Mouse (Mus musculus) CH12.LX (cell line): ENCODE results near the gene Serpina3b. TPM values are rescaled to one million over a fixed set of nuclear protein-coding genes. Genes with fewer than 3 reads are reported as not detected.

Experiments used
- DNase-seq: peaks from one replicate; pipeline ENCODE4 v3.0.0-alpha.2; 2013; ENCODE audit errors: extremely low read depth
- H3K27ac ChIP-seq: 2 replicates; pipeline ENCODE4 v1.5.1; 2012; ENCODE audit warnings: low read depth, mild to moderate bottlenecking, control low read depth, moderate library complexity; ENCODE audit not compliant: insufficient read depth
- H3K27me3 ChIP-seq: replicated peaks from 2 replicates; pipeline ENCODE3; 2012; ENCODE audit warnings: inconsistent platforms
- H3K36me3 ChIP-seq, 2 experiments: replicated peaks in 1 of 2; 2 replicates each; pipeline versions ENCODE3 to v1.6.1; 2012; ENCODE audit warnings: inconsistent platforms in 1 of 2, low read length in 1 of 2, mild to moderate bottlenecking in 1 of 2, mixed read lengths in 1 of 2, moderate library complexity in 1 of 2; ENCODE audit not compliant: control insufficient read depth in 1 of 2, insufficient read depth in 1 of 2
- H3K4me1 ChIP-seq, 2 experiments: 2 replicates each; pipeline ENCODE4 v1.6.1; 2012; ENCODE audit warnings: inconsistent platforms in 1 of 2, moderate library complexity in 1 of 2; ENCODE audit not compliant: insufficient read depth in 2 of 2, control insufficient read depth in 1 of 2
- H3K4me2 ChIP-seq: 2 replicates; pipeline ENCODE4 v1.6.1; 2012; ENCODE audit warnings: low read depth, mild to moderate bottlenecking, control low read depth; ENCODE audit not compliant: poor library complexity, insufficient read depth, severe bottlenecking
- H3K4me3 ChIP-seq, 3 experiments: fragments of 150-350 bp in 1 of 3; sonication (generic) in 1 of 3; replicated peaks in 1 of 3; 2 replicates each; pipeline versions ENCODE3 to v1.5.1; 2011 to 2012; ENCODE audit warnings: low read depth in 2 of 3, low read length in 2 of 3, mild to moderate bottlenecking in 2 of 3, moderate library complexity in 2 of 3, control low read depth in 1 of 3, improper control_type of control experiment in 1 of 3, inconsistent platforms in 1 of 3, mixed read lengths in 1 of 3; ENCODE audit not compliant: poor library complexity in 1 of 3
- H3K79me2 ChIP-seq: replicated peaks from 2 replicates; pipeline ENCODE4 v1.6.1; 2012; ENCODE audit warnings: mild to moderate bottlenecking, moderate library complexity; ENCODE audit not compliant: control insufficient read depth, poor library complexity, insufficient read depth, severe bottlenecking; ENCODE audit errors: extremely low read depth
- H3K9ac ChIP-seq: 2 replicates; pipeline ENCODE4 v1.6.1; 2012; ENCODE audit warnings: low read depth, mild to moderate bottlenecking, control low read depth, moderate library complexity; ENCODE audit not compliant: insufficient read depth
- H3K9me3 ChIP-seq: replicated peaks from 2 replicates; pipeline ENCODE3; 2012; ENCODE audit warnings: low read length, inconsistent platforms, mixed read lengths
- CHD2 ChIP-seq: IDR thresholded peaks from 2 replicates; pipeline ENCODE4 v1.6.1; 2011; ENCODE audit warnings: low read length, improper control_type of control experiment
- CTCF ChIP-seq, 2 experiments: IDR thresholded peaks in 1 of 2; conservative IDR thresholded peaks in 1 of 2; 2 replicates each; pipeline ENCODE4 v1.5.1; 2011 to 2012; ENCODE audit warnings: low read depth in 2 of 2, low read length in 2 of 2, improper control_type of control experiment in 1 of 2, inconsistent platforms in 1 of 2, mild to moderate bottlenecking in 1 of 2, moderate library complexity in 1 of 2
- E2F4 ChIP-seq: IDR thresholded peaks from 2 replicates; pipeline ENCODE4 v1.6.1; 2011; ENCODE audit warnings: low read depth, low read length, improper control_type of control experiment; ENCODE audit not compliant: insufficient replicate concordance
- ELF1 ChIP-seq: IDR thresholded peaks from 2 replicates; pipeline ENCODE4 v1.6.1; 2014; ENCODE audit warnings: low read depth, mild to moderate bottlenecking, inconsistent platforms, low read length, improper control_type of control experiment
- ETS1 ChIP-seq: conservative IDR thresholded peaks from 2 replicates; pipeline ENCODE4 v1.6.1; 2012; ENCODE audit warnings: low read depth, mild to moderate bottlenecking, inconsistent platforms, low read length, improper control_type of control experiment, moderate library complexity
- HCFC1 ChIP-seq: IDR thresholded peaks from 2 replicates; pipeline ENCODE4 v1.6.1; 2012; ENCODE audit warnings: low read depth, mild to moderate bottlenecking, inconsistent platforms, low read length, improper control_type of control experiment
- JUN ChIP-seq: IDR thresholded peaks from 2 replicates; pipeline ENCODE4 v1.6.1; 2011; ENCODE audit warnings: low read depth, mild to moderate bottlenecking, low read length, improper control_type of control experiment, moderate library complexity; ENCODE audit not compliant: insufficient read depth
- MAZ ChIP-seq: IDR thresholded peaks from 2 replicates; pipeline ENCODE4 v1.6.1; 2012; ENCODE audit warnings: low read depth, mild to moderate bottlenecking, inconsistent platforms, low read length, improper control_type of control experiment, moderate library complexity
- MEF2A ChIP-seq: IDR thresholded peaks from 2 replicates; pipeline ENCODE4 v1.6.1; 2014; ENCODE audit warnings: low read depth, mild to moderate bottlenecking, inconsistent platforms, low read length, improper control_type of control experiment, borderline replicate concordance
- MYC ChIP-seq: IDR thresholded peaks from 2 replicates; pipeline ENCODE4 v1.6.1; 2011; ENCODE audit warnings: low read depth, mild to moderate bottlenecking, improper control_type of control experiment, low read length
- NELFE ChIP-seq: IDR thresholded peaks from 2 replicates; pipeline ENCODE4 v1.6.1; 2011; ENCODE audit warnings: low read depth, low read length, improper control_type of control experiment
- NRF1 ChIP-seq: IDR thresholded peaks from 2 replicates; pipeline ENCODE4 v1.6.1; 2014; ENCODE audit warnings: low read depth, mild to moderate bottlenecking, inconsistent platforms, low read length, improper control_type of control experiment, moderate library complexity
- PAX5 ChIP-seq: IDR thresholded peaks from 2 replicates; pipeline ENCODE4 v1.6.1; 2012; ENCODE audit warnings: low read length, inconsistent platforms, mixed read lengths
- POLR2A ChIP-seq: IDR thresholded peaks from 2 replicates; pipeline ENCODE4 v1.6.1; 2011; ENCODE audit warnings: low read depth, mild to moderate bottlenecking, improper control_type of control experiment, low read length
- RCOR1 ChIP-seq: conservative IDR thresholded peaks from 2 replicates; pipeline ENCODE4 v1.6.1; 2012; ENCODE audit warnings: low read depth, mild to moderate bottlenecking, inconsistent platforms, low read length, improper control_type of control experiment
- SMC3 ChIP-seq: IDR thresholded peaks from 2 replicates; pipeline ENCODE4 v1.6.1; 2011; ENCODE audit warnings: low read depth, low read length, improper control_type of control experiment
- TBP ChIP-seq: conservative IDR thresholded peaks from 2 replicates; pipeline ENCODE4 v1.6.1; 2011; ENCODE audit warnings: low read depth, low read length, improper control_type of control experiment
- UBTF ChIP-seq: IDR thresholded peaks from 2 replicates; pipeline ENCODE4 v1.6.1; 2012; ENCODE audit warnings: low read depth, mild to moderate bottlenecking, inconsistent platforms, low read length, improper control_type of control experiment, moderate library complexity
- USF2 ChIP-seq: conservative IDR thresholded peaks from 2 replicates; pipeline ENCODE4 v1.6.1; 2011; ENCODE audit warnings: low read depth, low read length, improper control_type of control experiment
- ZKSCAN1 ChIP-seq: IDR thresholded peaks from 2 replicates; pipeline ENCODE4 v1.6.1; 2012; ENCODE audit warnings: low read depth, inconsistent platforms, low read length, improper control_type of control experiment, borderline replicate concordance
- ZMIZ1 ChIP-seq: IDR thresholded peaks from 2 replicates; pipeline ENCODE4 v1.6.1; 2012; ENCODE audit warnings: low read depth, mild to moderate bottlenecking, inconsistent platforms, low read length, improper control_type of control experiment
- dilution Hi-C: fragments of 300-500 bp; cut with MboI; formaldehyde crosslinking; loops from 2 replicates; pipeline ENCODE4 v1.14.3; 2020; ENCODE audit warnings: low sequenced_read_pairs; ENCODE audit not compliant: extremely low pct_unique_long_range_greater_than_20kb, extremely low pct_ligation_motif_present
- in situ Hi-C: fragments of 300-500 bp; cut with MboI; formaldehyde crosslinking; loops from 3 replicates; pipeline ENCODE4 v1.14.3; 2019; ENCODE audit warnings: low sequenced_read_pairs, low pct_ligation_motif_present, low pct_unique_long_range_greater_than_20kb, mixed read lengths
- polyA plus RNA-seq: library from polyadenylated mRNA; unstranded; fragments of >175 nt; gene quantifications from 2 replicates; pipeline ENCODE4 v1.2.1, GENCODE M21; 2012; ENCODE audit warnings: low read depth; ENCODE audit not compliant: insufficient read length
- total RNA-seq, 2 experiments: library from RNA; depleted of rRNA; stranded (reverse); fragments of 300-350 nt in 1 of 2; fragments of >200 nt in 1 of 2; gene quantifications; 2 replicates each; pipeline ENCODE4 v1.2.3; 2012 to 2014

Gene Serpina3b
- total and polyA plus RNA-seq, 3 experiments, result not detected

- H3K27me3 ChIP-seq, result peaks cover 74% of the 10 kb centered on the region
Measured at GRCm38 (mm10) chr12:104145571-104145970, 17.8 kb downstream of the Serpina3b start.

GRCm38 (mm10) chr12:104151989-104152388 lies 24.2 kb downstream of the Serpina3b start:
- dilution Hi-C loops (no loop called here), in situ Hi-C loops (no loop called here)
- Histone ChIP-seq H3K36me3 (no peaks in the 10 kb centered on the region), H3K9ac (no peak overlapping the region), H3K4me3 (no peak overlapping the region), H3K27ac (no peak overlapping the region), H3K9me3 (no peaks in the 10 kb centered on the region), H3K4me2 (no peak overlapping the region), H3K4me1 (no peaks in the 10 kb centered on the region), H3K79me2 (no peaks in the 10 kb centered on the region), H3K27me3 (peaks cover 46% of the 10 kb centered on the region)
- TF ChIP-seq MAZ, result no peak
- DNase-seq, result no peak

More at GRCm38 (mm10) chr12:104145571-104145970, 17.8 kb downstream of the Serpina3b start:
- Histone ChIP-seq H3K79me2 (no peaks in the 10 kb centered on the region), H3K4me1 (no peaks in the 10 kb centered on the region), H3K4me2 (no peak overlapping the region), H3K36me3 (no peaks in the 10 kb centered on the region), H3K4me3 (no peak overlapping the region), H3K9me3 (no peaks in the 10 kb centered on the region), H3K27ac (no peak overlapping the region), H3K9ac (no peak overlapping the region)
- in situ Hi-C loops, result no loop called here
- DNase-seq, result no peak
- TF ChIP-seq NRF1 (no peak), NELFE (no peak), CTCF (conservative IDR thresholded peaks at IDR 0.05 in 1 of 2, IDR thresholded peaks at IDR 0.05 in 1 of 2; ENCODE audit: low read depth in 2 of 2, low read length in 2 of 2) (no peak), HCFC1 (no peak), UBTF (no peak), TBP (no peak), E2F4 (no peak), POLR2A (no peak), MEF2A (no peak), SMC3 (no peak), CHD2 (no peak), PAX5 (no peak), USF2 (no peak), ELF1 (no peak)
- dilution Hi-C loops, result no loop called here

GRCm38 (mm10) chr12:104153041-104153645 lies 25.3 kb downstream of the Serpina3b start:
- no peak overlapping the region for H3K27ac ChIP-seq
- H3K9me3 ChIP-seq, result no peaks in the 10 kb centered on the region
- H3K4me1 ChIP-seq, result no peaks in the 10 kb centered on the region
- no peaks in the 10 kb centered on the region for H3K79me2 ChIP-seq
- no peak overlapping the region for H3K4me2 ChIP-seq
- in situ Hi-C loops, result no loop called here
- no peaks in the 10 kb centered on the region for H3K36me3 ChIP-seq
- peaks cover 38% of the 10 kb centered on the region for H3K27me3 ChIP-seq
- TF ChIP-seq NRF1 (no peak), MYC (no peak), ETS1 (no peak), RCOR1 (no peak), MAZ (no peak), JUN (no peak), NELFE (no peak), ELF1 (no peak), ZKSCAN1 (no peak), ZMIZ1 (no peak)
- DNase-seq, result no peak
- no peak overlapping the region for H3K9ac ChIP-seq
- no peak overlapping the region for H3K4me3 ChIP-seq
- dilution Hi-C loops, result no loop called here
